Mouse (Mus musculus) lung, postnatal 36 days (tissue): Measurements from ENCODE around the gene Psd4.

Experiments used
- DNase-seq: peaks from one replicate; pipeline ENCODE4 v3.0.0; 2022; ENCODE audit warnings: mixed read lengths

The Psd4 gene

GRCm38 (mm10) chr2:24367030-24367894, at the start of gene Psd4:
TSS of gene Psd4 (plus strand) at chr2:24367580.
- peak; percentile 82 for DNase-seq

- no peak for DNase-seq
Measured at GRCm38 (mm10) chr2:24317919-24318598, 49.3 kb upstream of the Psd4 start.

DNA sequence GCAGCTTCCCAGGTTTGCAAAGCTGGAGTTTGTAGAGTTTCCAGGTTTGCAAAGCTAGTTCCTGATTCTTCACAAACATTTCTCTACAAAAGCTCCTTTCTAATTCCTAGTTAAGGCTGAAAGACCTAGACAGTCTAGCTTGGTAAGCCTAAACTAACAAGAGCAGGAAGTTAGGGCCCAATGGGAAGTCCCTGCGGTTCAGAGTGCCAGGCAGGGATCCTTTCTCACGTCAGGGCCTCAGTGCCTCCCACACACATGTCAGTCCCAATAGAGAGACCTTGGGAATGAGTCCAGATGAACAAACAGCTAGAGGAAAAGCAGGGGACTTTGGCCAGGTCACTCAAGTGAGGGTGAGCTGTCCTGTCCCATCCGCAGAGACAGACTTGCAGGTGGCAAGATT, 32.0 kb upstream of the Psd4 start:
- peak; percentile 17 for DNase-seq

- no peak for DNase-seq
Measured at GRCm38 (mm10) chr2:24336545-24336944, 30.8 kb upstream of the Psd4 start, which contains the start of gene Il1rn. TSS of gene Il1rn (plus strand) at chr2:24336853.

DNA sequence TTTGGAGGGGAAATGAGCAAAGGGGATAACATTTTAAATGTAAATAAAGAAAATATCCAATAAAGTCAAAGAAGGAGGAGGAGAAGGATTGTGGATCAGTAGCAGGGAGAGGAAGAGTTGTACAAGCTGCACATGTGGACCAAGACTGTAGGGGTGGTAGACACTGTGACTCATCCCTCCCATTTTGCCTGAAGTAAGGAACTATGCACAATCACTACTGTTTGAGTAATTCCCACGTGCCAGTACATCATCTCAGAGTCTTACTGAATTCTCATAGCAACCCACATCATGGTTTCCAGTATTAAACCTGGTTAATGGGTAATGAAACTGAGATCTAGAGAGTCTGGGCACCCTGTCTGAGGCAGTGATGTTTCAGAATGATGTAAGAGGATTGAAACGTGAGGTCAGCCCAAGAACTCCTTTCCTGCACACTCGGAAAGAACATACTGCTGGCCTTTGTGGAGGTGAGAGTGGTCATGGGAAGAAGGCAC, 25.9 kb upstream of the Psd4 start:
- DNase-seq, result no peak

DNA sequence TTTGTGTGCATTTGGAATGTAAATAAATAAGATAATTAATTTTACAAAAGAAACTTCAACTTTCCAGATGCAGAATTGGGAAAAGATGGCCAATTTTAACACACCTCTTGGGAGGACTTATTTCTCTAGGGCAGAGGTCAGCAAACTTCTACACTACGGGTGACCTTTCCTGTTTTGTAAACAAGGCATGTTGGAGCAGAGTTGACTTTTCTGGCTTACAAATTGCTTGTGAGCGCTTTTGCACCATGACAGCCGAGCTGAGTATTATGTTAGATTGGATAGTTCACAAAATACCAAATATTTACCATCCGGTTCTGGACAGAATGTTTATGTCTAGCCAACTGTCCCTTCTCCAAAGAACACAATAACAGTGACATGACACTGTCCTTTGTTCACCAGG, 22.8 kb upstream of the Psd4 start:
- DNase-seq, result no peak

- peak; percentile 61 for DNase-seq
Measured at GRCm38 (mm10) chr2:24345056-24345455, 22.3 kb upstream of the Psd4 start.

DNA sequence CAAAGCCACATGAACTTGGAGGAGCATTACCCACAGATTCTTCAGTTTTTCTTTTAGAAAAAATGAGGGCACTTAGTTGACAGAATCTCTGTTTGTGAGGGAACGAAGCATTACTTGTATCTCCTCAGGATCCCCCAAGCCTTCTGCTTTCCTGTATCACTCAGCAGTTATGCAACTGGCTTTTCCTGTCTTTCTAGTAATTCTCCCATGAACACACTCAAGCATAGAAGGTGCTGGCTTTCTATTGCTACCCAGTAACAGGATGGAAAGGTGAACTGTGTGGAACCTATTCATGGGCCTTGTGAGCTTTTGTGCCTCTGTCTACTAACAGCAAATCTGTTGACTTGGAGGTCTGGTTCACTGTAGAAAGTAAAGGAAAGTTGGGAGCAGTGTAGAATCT, 19.5 kb upstream of the Psd4 start:
- no peak for DNase-seq

DNA sequence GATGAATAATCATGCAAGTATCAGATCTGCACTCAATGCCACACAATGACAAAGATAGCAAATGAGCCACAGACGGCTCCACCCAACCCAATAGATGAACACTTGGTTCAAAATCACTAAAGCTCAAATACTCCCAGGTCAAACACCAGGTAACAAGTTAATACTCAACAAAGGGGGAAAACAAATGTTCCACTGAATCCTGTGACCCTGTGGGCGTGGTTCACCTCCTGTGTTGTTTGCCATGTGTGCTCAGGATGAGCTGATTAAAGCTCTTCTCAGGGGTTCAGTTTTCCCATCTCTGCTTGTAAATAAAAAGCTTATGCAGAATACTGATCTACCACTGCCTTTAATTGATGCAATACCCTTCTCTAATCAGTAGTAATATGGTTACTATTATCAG, 16.2 kb upstream of the Psd4 start:
- no peak for DNase-seq

DNA sequence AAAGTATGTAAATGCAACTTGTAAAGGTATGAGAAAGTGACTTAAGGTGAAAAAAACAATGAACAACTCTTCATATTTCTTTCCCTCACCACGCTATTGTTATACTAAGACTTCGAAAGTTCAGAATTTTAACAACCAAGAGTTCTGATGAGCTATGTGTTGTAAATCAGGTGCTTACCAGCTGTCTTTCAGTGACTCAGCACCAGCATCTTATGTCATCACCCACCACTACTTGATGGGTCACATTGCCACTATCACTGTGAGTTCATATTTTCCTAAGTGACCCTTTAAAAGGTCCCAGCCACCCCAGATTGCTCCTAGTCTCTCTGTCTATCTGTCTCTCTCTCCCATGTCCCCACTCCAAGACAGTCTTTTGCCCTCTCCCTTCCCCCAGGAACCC, 14.3 kb upstream of the Psd4 start:
- DNase-seq, result no peak

- DNase-seq, result peak; percentile 78
Measured at GRCm38 (mm10) chr2:24357642-24358041, 9.7 kb upstream of the Psd4 start.

- DNase-seq, result no peak
Measured at GRCm38 (mm10) chr2:24359347-24359746, 8.0 kb upstream of the Psd4 start.

- no peak for DNase-seq
Measured at GRCm38 (mm10) chr2:24363818-24364217, 3.6 kb upstream of the Psd4 start.

DNA sequence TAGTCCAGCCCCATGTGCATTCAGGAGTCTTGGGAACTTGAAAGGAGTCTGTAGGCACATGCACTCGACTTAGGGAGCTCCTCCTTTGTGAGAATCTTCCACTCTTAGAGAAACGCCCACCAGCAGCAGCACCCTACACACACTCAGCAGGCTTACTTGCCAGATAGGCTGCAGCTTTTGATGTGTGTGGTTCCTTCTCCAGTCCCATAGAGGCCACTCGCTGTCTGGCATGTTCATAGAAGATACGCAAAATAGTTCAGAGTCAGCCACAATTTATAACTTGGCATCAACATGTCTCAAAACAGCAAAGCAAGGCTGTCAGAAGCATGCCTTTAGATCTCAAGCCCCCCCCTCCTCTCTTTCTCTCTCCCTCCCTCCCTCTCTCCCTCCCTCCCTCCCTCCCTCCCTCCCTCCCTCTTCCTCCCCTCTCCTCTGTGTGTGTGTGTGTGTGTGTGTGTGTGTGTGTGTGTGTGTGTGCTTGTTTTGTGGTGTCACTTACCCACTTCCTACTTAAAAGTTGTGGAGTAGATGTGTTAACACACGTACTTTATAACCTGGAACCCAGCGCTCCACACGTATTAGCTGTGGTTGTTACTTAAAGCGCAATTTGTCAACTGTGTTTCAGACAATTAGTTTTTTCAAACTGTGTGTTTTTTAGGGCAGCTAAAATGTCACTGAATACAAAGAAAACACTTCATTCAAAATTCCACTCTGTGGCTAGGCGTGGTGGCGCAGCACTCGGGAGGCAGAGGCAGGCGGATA, 985 bp upstream of the Psd4 start:
- no peak for DNase-seq

DNA sequence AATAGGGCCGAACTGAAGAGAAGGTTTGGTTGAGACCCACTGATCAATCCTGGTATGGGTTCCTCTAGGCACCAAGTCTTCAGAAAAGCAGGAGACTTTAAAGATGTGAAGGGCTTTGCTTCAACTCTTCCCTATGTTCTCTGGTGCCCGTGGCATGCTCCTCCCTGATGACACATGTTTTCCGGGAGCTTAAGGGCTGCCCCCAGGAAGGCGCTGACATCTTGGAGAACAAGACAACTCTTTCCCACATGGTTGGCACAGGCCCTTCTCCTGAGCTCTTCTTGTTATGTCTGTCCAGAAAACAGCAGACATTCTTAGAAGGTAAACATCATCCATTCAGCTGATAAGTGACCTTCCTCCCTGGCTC, 498 bp downstream of the Psd4 start:
- no peak for DNase-seq

DNA sequence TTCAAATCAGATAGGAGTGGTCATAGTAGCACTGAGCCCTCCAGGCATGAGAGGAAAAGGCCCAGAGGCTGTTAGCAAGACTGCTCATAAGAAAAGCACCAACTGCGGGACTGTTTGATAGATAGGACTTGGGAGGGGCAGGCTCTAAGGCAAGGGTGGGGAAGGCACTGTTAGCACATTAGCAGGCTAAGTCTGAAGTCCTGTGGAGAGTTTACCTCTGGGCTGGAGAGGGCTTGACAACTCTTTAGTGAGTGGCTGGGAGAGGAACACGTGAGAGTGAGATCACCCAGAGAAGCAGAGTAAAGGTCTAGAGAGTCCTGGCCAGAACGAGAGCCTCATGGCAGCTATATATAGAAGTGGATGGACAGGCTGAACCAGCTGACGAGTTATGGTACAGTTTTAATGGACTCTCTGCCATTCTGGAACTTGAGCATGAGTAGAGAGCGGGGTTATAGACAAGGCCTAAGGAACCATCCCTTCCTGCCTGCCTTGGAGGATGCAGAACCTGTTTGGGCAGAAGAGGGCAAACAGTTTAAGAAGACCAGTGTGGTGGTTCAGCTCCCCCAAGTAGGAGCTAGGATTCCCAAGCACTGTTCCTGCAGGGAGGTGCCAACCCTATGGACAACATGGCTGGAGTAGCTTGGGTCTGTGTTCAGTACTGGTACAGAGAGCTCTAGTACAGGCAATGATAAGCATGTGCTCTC, 11.5 kb downstream of the Psd4 start:
- peak; percentile 79 for DNase-seq

DNA sequence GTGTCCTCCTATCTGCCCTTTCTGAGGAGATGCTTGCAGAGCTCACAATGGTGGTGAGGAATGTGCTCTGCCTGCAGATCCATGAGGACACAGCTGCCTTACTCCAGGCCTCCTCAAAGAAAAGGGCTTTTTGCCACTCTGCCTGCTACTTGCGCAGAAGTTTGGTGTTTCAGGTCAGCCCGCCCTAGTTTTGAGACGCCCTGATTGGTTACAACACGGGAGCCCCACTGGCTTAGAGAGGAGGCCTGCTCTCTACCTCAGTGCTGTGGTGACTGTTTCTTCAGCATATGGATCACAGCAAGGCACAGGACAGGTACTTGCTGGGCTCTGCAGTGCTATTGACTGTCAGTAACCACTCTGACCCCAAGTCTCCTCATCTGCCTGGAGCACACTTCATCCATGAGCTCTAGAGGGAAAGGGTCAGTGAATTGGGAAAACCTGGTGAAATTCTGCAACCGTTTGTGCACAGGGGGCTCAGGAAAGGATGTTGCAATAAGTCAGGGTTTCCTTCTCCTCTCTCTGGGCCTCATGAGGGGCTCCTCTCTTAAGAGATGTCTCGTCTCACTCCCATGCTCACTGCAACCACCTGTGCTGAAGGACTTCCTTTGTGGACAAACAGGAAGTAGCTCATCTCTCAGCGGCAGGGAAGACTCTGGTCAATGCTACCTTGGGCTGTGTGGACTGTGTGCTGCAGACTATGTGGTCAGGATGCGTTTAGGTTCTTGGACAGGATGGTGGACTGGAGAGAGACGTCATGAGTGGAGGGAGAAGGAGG, 15.3 kb downstream of the Psd4 start:
- no peak for DNase-seq

DNA sequence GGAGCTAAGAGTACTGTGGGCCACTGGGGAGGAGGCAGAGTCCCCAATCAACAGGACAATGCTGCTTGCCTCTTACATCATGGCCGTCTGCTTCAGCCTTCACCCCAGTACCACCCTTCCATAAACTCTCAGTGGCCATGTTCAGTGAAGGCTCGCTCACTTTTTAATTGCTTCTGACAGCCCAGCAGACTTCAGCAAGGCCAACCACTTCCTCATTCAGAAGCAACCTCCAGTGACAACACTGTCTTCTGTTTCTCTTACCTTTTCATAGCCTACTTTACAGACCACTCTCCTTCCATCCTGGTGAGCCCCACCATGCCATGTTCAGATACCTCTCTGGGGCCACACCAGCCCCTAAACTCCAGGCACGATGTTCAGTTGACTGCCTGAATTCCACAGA, 16.3 kb downstream of the Psd4 start:
- DNase-seq, result no peak

- no peak for DNase-seq
Measured at GRCm38 (mm10) chr2:24384393-24384792, 17.0 kb downstream of the Psd4 start.

DNA sequence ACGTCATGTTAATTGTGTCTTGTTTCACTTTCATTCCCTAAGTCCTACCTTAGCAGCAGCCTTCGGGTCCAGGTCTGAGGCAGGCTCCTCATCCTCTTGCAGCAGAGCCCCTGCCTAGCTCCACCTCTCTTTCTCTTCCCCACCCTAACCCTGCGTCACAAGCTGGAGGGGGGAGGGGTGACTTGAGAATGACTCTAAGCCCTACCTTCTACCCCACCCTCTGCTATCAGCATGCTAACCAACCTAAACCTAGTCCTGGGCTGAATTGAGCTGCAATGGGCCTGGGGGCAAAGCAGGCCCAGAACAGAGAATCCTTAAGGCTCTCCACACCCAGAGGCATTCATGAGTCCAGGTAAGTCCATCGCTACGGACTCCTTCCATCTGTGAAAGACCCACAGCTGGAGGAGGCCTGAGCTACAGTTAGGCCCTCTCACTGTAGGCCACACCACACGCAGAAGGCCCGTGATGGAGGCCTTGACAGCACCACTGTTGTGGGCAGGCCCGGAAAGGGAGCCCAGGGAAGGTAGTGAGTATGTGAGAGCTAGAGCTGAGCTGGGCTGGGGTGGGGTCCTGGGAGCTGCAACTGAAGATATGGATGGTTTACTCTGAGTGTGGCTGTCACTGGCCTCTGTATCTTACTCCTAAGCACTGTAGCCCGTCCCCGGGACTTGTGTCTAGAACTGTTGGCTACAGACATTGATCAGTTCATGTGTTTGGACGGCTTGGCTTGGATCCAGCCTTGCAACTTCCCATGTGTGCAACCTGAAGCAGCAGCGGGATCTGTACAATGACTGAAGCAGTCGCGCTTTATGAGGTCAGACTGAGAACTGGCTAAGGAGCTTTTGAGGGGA, 18.0 kb downstream of the Psd4 start:
- DNase-seq, result peak; percentile 67
